Mouse (Mus musculus) liver, adult 2 months (tissue): ENCODE data around the gene Prss54. TPM values are rescaled to one million over a fixed set of nuclear protein-coding genes. Genes with fewer than 3 reads are reported as not detected.

Experiments used
- DNase-seq: peaks from one replicate; pipeline ENCODE4 v3.0.0-alpha.2; 2011; ENCODE audit warnings: low read depth, low spot score; ENCODE audit errors: extremely low read depth
- H3K27ac ChIP-seq: fragments of 200-500 bp; replicated peaks from 2 replicates; pipeline ENCODE4 v1.5.1; 2012; ENCODE audit warnings: low read depth, mild to moderate bottlenecking, control low read depth, inconsistent platforms, low read length; ENCODE audit not compliant: insufficient read depth
- H3K27me3 ChIP-seq: fragments of 200-500 bp; 2 replicates; pipeline ENCODE4 v1.6.1; 2012; ENCODE audit warnings: mild to moderate bottlenecking, moderate library complexity, low read length, inconsistent platforms; ENCODE audit not compliant: control insufficient read depth, insufficient read depth
- H3K36me3 ChIP-seq: fragments of 200-500 bp; 2 replicates; pipeline ENCODE4 v1.6.1; 2012; ENCODE audit warnings: low read length, inconsistent platforms; ENCODE audit not compliant: control insufficient read depth, insufficient read depth
- H3K4me1 ChIP-seq: fragments of 200-500 bp; 2 replicates; pipeline ENCODE4 v1.6.1; 2011; ENCODE audit warnings: low read length; ENCODE audit not compliant: control insufficient read depth, insufficient read depth
- H3K4me3 ChIP-seq: fragments of 200-500 bp; 2 replicates; pipeline ENCODE4 v1.5.1; 2011; ENCODE audit warnings: low read depth, mild to moderate bottlenecking, control low read depth, low read length, moderate library complexity; ENCODE audit not compliant: insufficient read depth
- H3K79me2 ChIP-seq: fragments of 200-500 bp; 2 replicates; pipeline ENCODE4 v1.6.1; 2012; ENCODE audit warnings: inconsistent platforms, mild to moderate bottlenecking, low read length, moderate library complexity; ENCODE audit not compliant: control insufficient read depth, insufficient read depth
- H3K9ac ChIP-seq: fragments of 200-500 bp; 2 replicates; pipeline ENCODE4 v1.6.1; 2012; ENCODE audit warnings: low read depth, mild to moderate bottlenecking, control low read depth, inconsistent platforms, low read length
- CTCF ChIP-seq: fragments of 200-500 bp; IDR thresholded peaks from 2 replicates; pipeline ENCODE4 v1.5.1; 2011; ENCODE audit warnings: low read depth, low read length, control low read depth
- POLR2A ChIP-seq: fragments of 200-500 bp; IDR thresholded peaks from 2 replicates; pipeline ENCODE4 v1.6.1; 2011; ENCODE audit warnings: low read length, control low read depth; ENCODE audit not compliant: insufficient read depth; ENCODE audit errors: extremely low read depth
- WGBS: fragments of 180-500 bp; shearing (Covaris S2); methylation state at CpG from one replicate; pipeline ENCODE4 v1.1.7; 2018; 5-methylcytosine and 5-hydroxymethylcytosine counted together
- polyA plus RNA-seq: library from polyadenylated mRNA; depleted of rRNA; stranded (reverse); fragments of >200 nt; gene quantifications from 2 replicates; pipeline ENCODE4 v1.2.3, GENCODE M21; 2012; rRNA removed
- total RNA-seq: library from RNA; depleted of rRNA; stranded (reverse); fragments of >200 nt; gene quantifications from 2 replicates; pipeline ENCODE4 v1.2.3, GENCODE M21; 2014; rRNA removed

Gene Prss54
- total and polyA plus RNA-seq, 2 experiments: not detected

DNA sequence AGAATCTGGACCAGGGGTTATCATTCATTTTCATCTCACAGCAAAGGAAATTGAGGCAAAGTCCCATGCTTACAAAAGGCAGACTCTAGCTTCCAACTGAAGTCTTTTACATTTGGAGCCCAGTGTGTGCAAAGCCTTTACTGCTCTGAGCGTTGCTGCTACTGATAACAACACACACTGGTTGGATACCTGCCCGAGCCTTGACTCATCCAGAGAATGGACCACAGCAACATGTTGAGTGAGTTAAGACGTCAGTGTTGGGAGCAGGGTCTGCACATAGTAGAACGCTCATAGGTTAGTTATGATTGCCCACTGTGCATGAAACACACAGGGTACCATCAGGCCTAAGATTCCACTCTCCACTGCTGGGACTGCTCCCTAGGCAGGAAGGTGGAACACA, 52.1 kb downstream of the Prss54 start:
- Histone ChIP-seq H3K4me1 (no peaks in the 10 kb centered on the region), H3K36me3 (no peaks in the 10 kb centered on the region), H3K79me2 (no peaks in the 10 kb centered on the region), H3K27ac (no peak overlapping the region), H3K27me3 (no peaks in the 10 kb centered on the region), H3K9ac (no peak overlapping the region), H3K4me3 (no peak overlapping the region)
- no peak for TF ChIP-seq POLR2A
- no peak for TF ChIP-seq CTCF
- no peak for DNase-seq
- WGBS: 92% methylated on average over 4 of the region's 4 CpGs

DNA sequence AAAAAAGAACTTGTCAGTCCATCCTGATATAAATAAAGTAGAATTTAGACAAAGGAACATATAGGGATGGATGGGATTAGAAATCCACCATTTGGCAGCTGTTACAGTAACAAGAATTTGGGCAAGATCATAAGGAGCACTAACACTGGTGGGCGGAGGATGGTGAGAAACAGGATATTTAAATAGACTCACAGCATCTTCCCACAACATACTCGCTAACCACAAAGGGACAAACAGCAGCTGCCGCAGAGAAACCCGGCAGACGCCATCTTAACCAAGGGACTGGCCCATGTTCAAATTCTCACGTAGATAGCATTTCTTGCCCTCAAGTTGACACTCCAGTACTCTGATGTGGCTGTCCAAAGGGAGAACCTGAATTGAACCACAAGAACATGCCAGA, 59.2 kb downstream of the Prss54 start:
- no peaks in the 10 kb centered on the region for H3K27me3 ChIP-seq
- TF ChIP-seq POLR2A: no peak
- no peak for TF ChIP-seq CTCF
- no peak overlapping the region for H3K4me3 ChIP-seq
- no peaks in the 10 kb centered on the region for H3K36me3 ChIP-seq
- 92% methylated on average over 6 of the region's 6 CpGs for WGBS
- H3K4me1 ChIP-seq: no peaks in the 10 kb centered on the region
- no peak overlapping the region for H3K27ac ChIP-seq
- no peak overlapping the region for H3K9ac ChIP-seq
- no peaks in the 10 kb centered on the region for H3K79me2 ChIP-seq
- DNase-seq: no peak

DNA sequence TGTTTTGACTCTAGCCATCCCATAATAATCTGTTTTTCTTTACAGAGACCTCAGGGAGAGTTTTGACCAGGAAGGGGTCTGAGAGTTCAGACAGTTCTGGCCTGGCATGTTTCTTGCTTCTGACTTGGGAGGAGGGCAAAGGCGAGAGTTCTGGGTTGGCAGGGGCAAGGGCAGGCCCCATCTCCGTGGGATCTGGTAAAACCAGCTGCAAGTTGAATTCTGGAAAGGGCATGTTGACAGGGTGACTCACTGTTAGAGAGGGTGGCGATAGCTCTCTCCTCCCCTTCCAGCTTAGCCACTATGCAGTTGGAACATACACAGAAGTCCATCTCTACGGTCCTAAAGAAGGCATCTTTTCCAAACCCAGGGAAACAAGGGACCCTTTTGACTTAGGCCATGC, 62.9 kb downstream of the Prss54 start:
- 81% methylated on average over 4 of the region's 4 CpGs for WGBS
- H3K27ac ChIP-seq: no peak overlapping the region
- no peaks in the 10 kb centered on the region for H3K27me3 ChIP-seq
- H3K79me2 ChIP-seq: no peaks in the 10 kb centered on the region
- H3K4me1 ChIP-seq: no peaks in the 10 kb centered on the region
- no peak for DNase-seq
- no peak overlapping the region for H3K4me3 ChIP-seq
- no peaks in the 10 kb centered on the region for H3K36me3 ChIP-seq
- no peak overlapping the region for H3K9ac ChIP-seq
- TF ChIP-seq CTCF: no peak
- no peak for TF ChIP-seq POLR2A

DNA sequence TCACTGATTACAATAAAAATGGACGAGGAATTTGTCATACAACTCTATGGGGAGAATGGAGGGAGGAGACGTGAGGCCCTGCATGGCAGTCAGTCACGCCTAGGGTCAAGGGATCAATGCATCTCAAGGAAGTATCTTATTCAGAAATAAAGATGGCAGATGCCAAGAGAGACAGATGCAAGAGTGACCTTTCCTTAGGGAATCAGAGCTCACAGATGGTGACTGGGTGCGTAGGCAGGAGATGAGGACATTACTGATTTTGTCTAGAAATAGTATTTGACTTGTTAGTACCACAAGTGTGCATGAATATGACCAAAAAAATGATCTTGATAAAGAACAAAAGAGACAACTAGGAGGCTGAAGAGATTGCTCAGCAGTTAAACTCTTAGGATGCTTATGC, 63.9 kb downstream of the Prss54 start:
- Histone ChIP-seq H3K9ac (no peak overlapping the region), H3K27ac (no peak overlapping the region), H3K79me2 (no peaks in the 10 kb centered on the region), H3K36me3 (no peaks in the 10 kb centered on the region), H3K4me3 (no peak overlapping the region), H3K4me1 (no peaks in the 10 kb centered on the region), H3K27me3 (no peaks in the 10 kb centered on the region)
- DNase-seq: no peak
- 76% methylated on average over 4 of the region's 4 CpGs for WGBS
- no peak for TF ChIP-seq CTCF
- no peak for TF ChIP-seq POLR2A

Other genes starting within 250 kb of the Prss54 start
- 1.2 and 1.8 TPM in 2 replicates for gene Zfp319, start 244.4 kb downstream of the Prss54 start, total RNA-seq
- 2.5 and 3.2 TPM in 2 replicates for gene Zfp319, start 244.4 kb downstream of the Prss54 start, polyA plus RNA-seq
- gene Usb1, start 244.1 kb downstream of the Prss54 start, total RNA-seq: 6.7 and 7.9 TPM in 2 replicates
- gene Usb1, start 244.1 kb downstream of the Prss54 start, polyA plus RNA-seq: 16.2 and 20.0 TPM in 2 replicates
- 6.5 and 7.2 TPM in 2 replicates for gene Mmp15, start 224.1 kb downstream of the Prss54 start, total RNA-seq
- gene Mmp15, start 224.1 kb downstream of the Prss54 start, polyA plus RNA-seq: 15.1 and 16.5 TPM in 2 replicates
- gene Cfap20, start 141.5 kb downstream of the Prss54 start, total RNA-seq: 39.6 and 47.1 TPM in 2 replicates
- 27.0 and 37.5 TPM in 2 replicates for gene Cfap20, start 141.5 kb downstream of the Prss54 start, polyA plus RNA-seq
- gene Csnk2a2, start 86.3 kb downstream of the Prss54 start, total RNA-seq: 13.2 and 19.6 TPM in 2 replicates
- 8.8 and 10.1 TPM in 2 replicates for gene Csnk2a2, start 86.3 kb downstream of the Prss54 start, polyA plus RNA-seq
- not detected in 2 replicates for gene Ccdc113, start 42.3 kb downstream of the Prss54 start, total RNA-seq
- gene Ccdc113, start 42.3 kb downstream of the Prss54 start, polyA plus RNA-seq: not detected in 2 replicates
- gene Gins3, start 57.1 kb upstream of the Prss54 start, total RNA-seq: 0.54 and 0.83 TPM in 2 replicates
- 0.31 and 0.32 TPM in 2 replicates for gene Gins3, start 57.1 kb upstream of the Prss54 start, polyA plus RNA-seq
- 0.55 and 0.74 TPM in 2 replicates for gene Ndrg4, start 100.6 kb upstream of the Prss54 start, total RNA-seq
- gene Ndrg4, start 100.6 kb upstream of the Prss54 start, polyA plus RNA-seq: 0.26 and 0.29 TPM in 2 replicates
- 15.4 and 20.9 TPM in 2 replicates for gene Setd6, start 139.5 kb upstream of the Prss54 start, total RNA-seq
- gene Setd6, start 139.5 kb upstream of the Prss54 start, polyA plus RNA-seq: 8.8 and 13.0 TPM in 2 replicates
- gene Cnot1, start 231.1 kb upstream of the Prss54 start, total RNA-seq: 116 and 125 TPM in 2 replicates
- 40.2 and 41.1 TPM in 2 replicates for gene Cnot1, start 231.1 kb upstream of the Prss54 start, polyA plus RNA-seq
- gene Sap18b, start 249.0 kb upstream of the Prss54 start, total RNA-seq: 61.1 and 66.8 TPM in 2 replicates
- gene Sap18b, start 249.0 kb upstream of the Prss54 start, polyA plus RNA-seq: 30.7 and 39.5 TPM in 2 replicates